Mouse (Mus musculus): ENCODE results near the gene C9orf72. TPM values are rescaled to one million over a fixed set of nuclear protein-coding genes. Genes with fewer than 3 reads are reported as not detected.

The C9orf72 gene
- polyA plus RNA-seq, 1 experiment = 3.5 TPM

DNA sequence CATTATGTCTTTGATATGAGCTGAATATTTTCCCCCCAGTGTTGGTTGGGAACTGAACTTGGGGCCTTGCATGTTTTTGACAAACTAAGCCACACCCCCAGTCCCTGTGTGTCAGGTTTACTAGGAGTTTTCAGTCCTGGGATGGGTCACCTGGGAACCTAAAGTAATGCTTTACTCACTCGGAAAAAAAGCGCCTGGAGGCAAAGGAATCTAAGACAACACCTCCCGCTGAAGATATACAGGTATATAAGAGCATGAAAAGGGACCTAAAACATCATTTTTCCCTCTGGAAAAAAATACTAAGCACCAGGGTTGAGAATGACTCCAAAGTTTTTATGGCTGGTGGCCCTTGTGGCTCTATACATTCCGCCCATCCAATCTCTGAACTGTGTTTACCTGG, 74.2 kb downstream of the C9orf72 start, which contains the start of gene Ifnk:
TSS of gene Ifnk (plus strand) at position 301 of the 400 bp plus-strand sequence.
- Histone ChIP-seq H3K4me1 (ENCODE audit: control insufficient read depth, insufficient read depth, insufficient read length) (no peaks in the 10 kb centered on the region), H3K4me3 (ENCODE audit: extremely low read depth, insufficient read depth, insufficient read length) (no peak within 1 kb of the TSS), H3K27ac (ENCODE audit: insufficient read depth, low read length) (no peak within 1 kb of the TSS), H3K36me3 (ENCODE audit: control insufficient read depth, insufficient read depth, low read length) (no peaks in the 10 kb centered on the region), H3K27me3 (ENCODE audit: control insufficient read depth, insufficient read depth, low read length) (no peaks in the 10 kb centered on the region)
- TF ChIP-seq CTCF (IDR thresholded peaks at IDR 0.05; ENCODE audit: extremely low read depth, insufficient read depth, insufficient read length, insufficient replicate concordance) = no peak
- no peak for TF ChIP-seq POLR2A (IDR thresholded peaks at IDR 0.05; ENCODE audit: low read depth, low read length)
- WGBS = 94% methylated on average over 4 of the region's 4 CpGs
- DNase-seq (ENCODE audit: low read depth in 1 of 2, low spot score in 2 of 2) = no peak

DNA sequence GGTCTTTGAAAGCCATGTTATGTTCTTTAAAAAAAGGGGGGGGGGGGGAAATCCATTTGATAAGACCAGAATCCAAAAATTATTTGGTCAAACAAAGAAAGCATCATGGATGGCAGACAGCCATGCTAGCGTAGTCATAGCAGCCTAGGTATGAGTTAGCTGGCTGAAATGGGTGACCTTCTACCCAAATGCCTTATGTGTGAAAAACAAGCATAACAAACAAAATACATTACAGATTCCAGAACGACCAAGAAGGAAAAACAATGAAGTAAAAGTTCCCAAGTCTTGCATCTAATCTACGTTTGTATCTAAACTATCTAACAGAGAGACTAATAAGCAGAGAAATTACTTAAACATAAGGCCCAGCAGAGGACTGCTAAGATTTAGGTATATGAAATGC, 75.3 kb downstream of the C9orf72 start:
- Histone ChIP-seq H3K27ac (ENCODE audit: insufficient read depth, low read length) (no peak overlapping the region), H3K27me3 (ENCODE audit: control insufficient read depth, insufficient read depth, low read length) (no peaks in the 10 kb centered on the region), H3K4me1 (ENCODE audit: control insufficient read depth, insufficient read depth, insufficient read length) (no peaks in the 10 kb centered on the region), H3K4me3 (ENCODE audit: extremely low read depth, insufficient read depth, insufficient read length) (no peak overlapping the region), H3K36me3 (ENCODE audit: control insufficient read depth, insufficient read depth, low read length) (no peaks in the 10 kb centered on the region)
- DNase-seq (ENCODE audit: low read depth in 1 of 2, low spot score in 2 of 2) = no peak
- WGBS = 88% methylated on average over 3 of the region's 3 CpGs
- TF ChIP-seq CTCF (IDR thresholded peaks at IDR 0.05; ENCODE audit: extremely low read depth, insufficient read depth, insufficient read length, insufficient replicate concordance) = no peak
- no peak for TF ChIP-seq POLR2A (IDR thresholded peaks at IDR 0.05; ENCODE audit: low read depth, low read length)

DNA sequence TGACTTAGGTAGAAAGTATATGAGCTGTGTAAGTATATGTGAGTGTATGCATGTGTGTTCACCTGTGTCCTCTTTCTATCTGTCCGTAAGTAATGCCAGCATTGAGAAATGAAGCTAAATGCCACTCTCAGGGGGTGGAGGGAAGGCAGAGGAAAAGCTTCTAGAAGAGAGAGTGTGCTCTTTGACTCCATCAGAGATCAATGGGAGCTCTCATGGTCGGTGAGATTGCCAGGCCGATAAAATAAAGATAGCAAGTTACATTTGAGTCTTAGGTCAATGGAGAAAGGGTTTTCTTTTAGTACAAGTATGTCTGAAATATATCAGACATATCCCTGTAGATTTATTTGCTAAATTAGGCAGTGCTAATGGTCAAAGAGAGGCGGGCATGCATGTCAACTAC, 77.6 kb downstream of the C9orf72 start:
- no peak overlapping the region for H3K4me3 ChIP-seq (ENCODE audit: extremely low read depth, insufficient read depth, insufficient read length)
- no peaks in the 10 kb centered on the region for H3K36me3 ChIP-seq (ENCODE audit: control insufficient read depth, insufficient read depth, low read length)
- no peak overlapping the region for H3K27ac ChIP-seq (ENCODE audit: insufficient read depth, low read length)
- WGBS = 89% methylated on average over 4 of the region's 4 CpGs
- no peak for DNase-seq (ENCODE audit: low read depth in 1 of 2, low spot score in 2 of 2)
- no peaks in the 10 kb centered on the region for H3K27me3 ChIP-seq (ENCODE audit: control insufficient read depth, insufficient read depth, low read length)
- no peaks in the 10 kb centered on the region for H3K4me1 ChIP-seq (ENCODE audit: control insufficient read depth, insufficient read depth, insufficient read length)
- TF ChIP-seq POLR2A (IDR thresholded peaks at IDR 0.05; ENCODE audit: low read depth, low read length) (no peak), CTCF (IDR thresholded peaks at IDR 0.05; ENCODE audit: extremely low read depth, insufficient read depth, insufficient read length, insufficient replicate concordance) (no peak)

DNA sequence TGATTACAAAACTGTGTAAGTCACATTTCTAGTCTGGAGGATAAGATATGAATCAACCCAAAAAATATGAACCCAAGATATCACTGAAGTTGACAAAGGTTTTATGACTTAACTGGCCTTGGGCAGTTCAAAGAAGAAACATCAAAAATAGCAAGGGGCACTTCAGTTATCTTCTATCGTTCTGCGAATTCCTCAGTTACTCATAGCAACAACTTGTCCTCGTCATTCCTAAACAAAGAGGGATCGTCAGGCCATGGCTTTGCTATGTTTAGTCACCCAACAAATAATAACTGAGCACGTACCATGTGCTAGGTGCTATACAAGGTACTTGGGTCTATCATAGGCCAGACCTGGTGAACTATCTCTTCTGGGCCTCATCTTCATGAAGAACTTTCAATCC, 79.4 kb downstream of the C9orf72 start:
- DNase-seq (ENCODE audit: low read depth in 1 of 2, low spot score in 2 of 2) = no peak
- H3K4me3 ChIP-seq (ENCODE audit: extremely low read depth, insufficient read depth, insufficient read length) = no peak overlapping the region
- no peaks in the 10 kb centered on the region for H3K36me3 ChIP-seq (ENCODE audit: control insufficient read depth, insufficient read depth, low read length)
- H3K27me3 ChIP-seq (ENCODE audit: control insufficient read depth, insufficient read depth, low read length) = no peaks in the 10 kb centered on the region
- 97% methylated on average over 5 of the region's 5 CpGs for WGBS
- no peak overlapping the region for H3K27ac ChIP-seq (ENCODE audit: insufficient read depth, low read length)
- TF ChIP-seq CTCF (IDR thresholded peaks at IDR 0.05; ENCODE audit: extremely low read depth, insufficient read depth, insufficient read length, insufficient replicate concordance) = no peak
- TF ChIP-seq POLR2A (IDR thresholded peaks at IDR 0.05; ENCODE audit: low read depth, low read length) = no peak
- no peaks in the 10 kb centered on the region for H3K4me1 ChIP-seq (ENCODE audit: control insufficient read depth, insufficient read depth, insufficient read length)

DNA sequence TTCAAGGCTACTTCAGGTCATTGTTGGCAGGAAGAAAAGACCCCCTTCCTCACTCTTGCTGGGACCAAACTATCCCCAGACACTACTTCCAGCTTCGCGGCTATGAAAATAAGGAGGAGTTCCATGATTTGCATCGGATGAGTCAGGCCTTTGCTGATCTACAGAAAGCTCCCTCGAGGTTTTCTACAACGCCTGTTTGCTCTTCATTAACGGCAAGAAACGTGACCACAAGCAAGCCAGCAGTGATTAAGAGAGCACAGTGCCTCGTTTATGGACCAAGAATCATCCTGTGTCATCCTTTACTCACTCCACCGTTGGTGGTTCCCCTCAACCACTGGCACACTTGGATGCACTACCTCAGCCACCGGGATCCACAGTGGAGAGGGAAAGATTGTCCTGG, 80.2 kb downstream of the C9orf72 start:
- Histone ChIP-seq H3K4me1 (ENCODE audit: control insufficient read depth, insufficient read depth, insufficient read length) (no peaks in the 10 kb centered on the region), H3K36me3 (ENCODE audit: control insufficient read depth, insufficient read depth, low read length) (no peaks in the 10 kb centered on the region), H3K27ac (ENCODE audit: insufficient read depth, low read length) (no peak overlapping the region), H3K27me3 (ENCODE audit: control insufficient read depth, insufficient read depth, low read length) (no peaks in the 10 kb centered on the region), H3K4me3 (ENCODE audit: extremely low read depth, insufficient read depth, insufficient read length) (no peak overlapping the region)
- WGBS = 83% methylated on average over 10 of the region's 10 CpGs
- no peak for TF ChIP-seq CTCF (IDR thresholded peaks at IDR 0.05; ENCODE audit: extremely low read depth, insufficient read depth, insufficient read length, insufficient replicate concordance)
- TF ChIP-seq POLR2A (IDR thresholded peaks at IDR 0.05; ENCODE audit: low read depth, low read length) = no peak
- no peak for DNase-seq (ENCODE audit: low read depth in 1 of 2, low spot score in 2 of 2)

DNA sequence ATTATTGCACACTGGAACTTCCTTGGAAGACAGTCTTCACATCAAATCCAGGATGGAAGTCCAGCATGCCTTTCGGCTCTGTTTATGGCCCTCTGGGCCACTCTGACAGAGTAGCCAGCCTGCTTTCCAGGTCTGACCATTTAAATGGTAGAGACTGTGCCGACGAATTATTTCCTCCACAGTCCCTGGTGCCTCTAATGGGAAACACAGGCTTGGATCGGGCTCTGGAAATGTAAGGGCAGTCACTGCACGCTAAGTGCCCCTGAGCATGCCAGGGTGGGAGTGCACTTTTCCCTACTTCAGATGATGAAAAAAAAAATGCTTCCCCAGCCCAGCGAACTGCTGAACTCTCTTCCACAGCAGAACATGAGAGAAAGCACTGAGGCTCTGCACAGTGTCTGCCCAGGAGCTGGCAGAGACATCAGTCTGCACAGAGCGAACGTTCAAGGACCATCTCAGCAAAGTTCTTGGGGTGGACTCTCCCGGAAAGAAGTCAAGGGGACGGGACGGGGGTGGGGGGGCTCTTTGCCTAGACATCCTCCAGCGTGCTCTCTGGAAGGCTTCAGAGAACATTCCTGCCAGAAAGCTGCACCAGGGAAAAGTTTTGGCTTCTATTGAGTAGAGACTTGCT, 82.4 kb downstream of the C9orf72 start:
- 85% methylated on average over 12 of the region's 12 CpGs for WGBS

More for the DNA sequence above, 82.4 kb downstream of the C9orf72 start:
- TF ChIP-seq POLR2A (IDR thresholded peaks at IDR 0.05; ENCODE audit: low read depth, low read length) (no peak), CTCF (IDR thresholded peaks at IDR 0.05; ENCODE audit: extremely low read depth, insufficient read depth, insufficient read length, insufficient replicate concordance) (no peak)
- Histone ChIP-seq H3K4me3 (ENCODE audit: extremely low read depth, insufficient read depth, insufficient read length) (no peak overlapping the region), H3K27ac (ENCODE audit: insufficient read depth, low read length) (no peak overlapping the region), H3K36me3 (ENCODE audit: control insufficient read depth, insufficient read depth, low read length) (no peaks in the 10 kb centered on the region), H3K27me3 (ENCODE audit: control insufficient read depth, insufficient read depth, low read length) (no peaks in the 10 kb centered on the region), H3K4me1 (ENCODE audit: control insufficient read depth, insufficient read depth, insufficient read length) (peaks cover 4% of the 10 kb centered on the region; the same call in 1 of the 2 replicates)
- no peak for DNase-seq (ENCODE audit: low read depth in 1 of 2, low spot score in 2 of 2)

Other genes starting within 250 kb of the C9orf72 start
- gene Ifnk, start 74.1 kb downstream of the C9orf72 start, polyA plus RNA-seq (2012; rRNA removed) = not detected in 2 replicates
- gene Mob3b, start 68.7 kb downstream of the C9orf72 start, polyA plus RNA-seq (2012; rRNA removed) = 2.3 and 2.8 TPM in 2 replicates

Data from spleen, adult 2 months (tissue).